Mouse (Mus musculus): ENCODE data around the gene Ercc6l2. TPM values are rescaled to one million over a fixed set of nuclear protein-coding genes. Genes with fewer than 3 reads are reported as not detected.
A peak's percentile ranks its signal among the peaks of the same experiment; 100 is the strongest.

Gene Ercc6l2
- 16.4 and 19.2 TPM in 2 replicates for polyA plus RNA-seq (2012; rRNA removed)

DNA sequence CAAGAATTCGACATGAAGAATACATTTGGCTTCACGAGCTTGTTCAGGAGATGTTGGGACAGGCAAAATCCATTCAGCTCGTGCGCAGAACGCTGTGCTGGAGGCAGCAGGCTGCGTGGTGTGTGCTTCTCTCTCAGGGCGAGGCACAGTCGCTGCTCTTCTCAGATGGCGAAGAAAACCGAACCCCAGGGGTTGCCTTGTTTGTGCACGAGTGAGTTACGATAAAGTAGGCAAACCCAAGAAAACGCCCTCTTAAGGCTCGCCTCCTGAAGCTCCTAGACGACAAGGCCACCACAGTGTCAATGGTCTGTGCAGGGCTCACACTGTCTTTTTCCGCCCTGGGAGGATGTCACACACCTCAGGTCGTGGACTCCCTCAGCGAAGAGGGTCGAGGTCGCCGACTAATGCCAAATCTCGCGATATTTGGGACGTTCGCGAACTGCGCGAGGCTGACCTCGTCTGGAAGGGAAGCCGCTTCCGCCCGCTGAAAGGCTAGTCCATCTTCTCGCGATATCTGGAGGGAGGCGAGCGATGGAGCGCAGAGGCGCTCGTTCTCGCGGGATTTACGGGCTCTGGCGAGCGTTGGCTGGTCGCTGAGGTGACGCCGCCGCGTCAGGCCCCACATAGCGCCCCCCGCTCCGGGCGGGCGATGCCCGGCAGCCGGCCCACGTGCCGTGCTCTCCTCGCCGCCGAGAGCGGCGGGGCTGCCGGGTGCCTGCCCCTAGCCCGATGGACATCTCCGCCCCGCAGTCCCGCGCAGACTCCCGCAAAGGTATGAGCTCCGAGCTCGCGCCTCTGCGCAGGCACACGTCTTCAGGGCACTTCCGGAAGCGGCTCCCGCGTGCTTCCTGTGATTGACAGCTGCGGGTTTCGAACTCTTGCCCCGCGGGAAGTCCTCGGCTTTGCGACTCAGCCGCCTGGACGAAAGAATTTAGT, at the start of gene Ercc6l2:
Gene Ercc6l2 (plus strand): TSS at position 495 of the 936 bp plus-strand sequence.
- peak within 1 kb of the TSS; percentile 69 for H3K4me3 ChIP-seq (ENCODE audit: insufficient read depth, low read length)
- TF ChIP-seq POLR2A (IDR thresholded peaks at IDR 0.05; ENCODE audit: extremely low read depth, insufficient read depth, low read length) (peak; percentile 92), CTCF (IDR thresholded peaks at IDR 0.05; ENCODE audit: extremely low read depth, insufficient read depth, low read length) (no peak)

GRCm38 (mm10) chr13:63766065-63766464, 49.0 kb upstream of the Ercc6l2 start:
- H3K4me3 ChIP-seq (ENCODE audit: insufficient read depth, low read length) = no peak overlapping the region
- H3K27ac ChIP-seq (ENCODE audit: insufficient read depth, low read length) = no peak overlapping the region
- TF ChIP-seq CTCF (IDR thresholded peaks at IDR 0.05; ENCODE audit: extremely low read depth, insufficient read depth, low read length) = no peak
- TF ChIP-seq POLR2A (IDR thresholded peaks at IDR 0.05; ENCODE audit: extremely low read depth, insufficient read depth, low read length) = no peak
- H3K4me1 ChIP-seq (ENCODE audit: control insufficient read depth, insufficient read depth, low read length) = no peaks in the 10 kb centered on the region

More for the DNA sequence above, at the start of gene Ercc6l2:
- Histone ChIP-seq H3K27ac (ENCODE audit: insufficient read depth, low read length) (peak within 1 kb of the TSS; percentile 76), H3K4me1 (ENCODE audit: control insufficient read depth, insufficient read depth, low read length) (no peaks in the 10 kb centered on the region)

DNA sequence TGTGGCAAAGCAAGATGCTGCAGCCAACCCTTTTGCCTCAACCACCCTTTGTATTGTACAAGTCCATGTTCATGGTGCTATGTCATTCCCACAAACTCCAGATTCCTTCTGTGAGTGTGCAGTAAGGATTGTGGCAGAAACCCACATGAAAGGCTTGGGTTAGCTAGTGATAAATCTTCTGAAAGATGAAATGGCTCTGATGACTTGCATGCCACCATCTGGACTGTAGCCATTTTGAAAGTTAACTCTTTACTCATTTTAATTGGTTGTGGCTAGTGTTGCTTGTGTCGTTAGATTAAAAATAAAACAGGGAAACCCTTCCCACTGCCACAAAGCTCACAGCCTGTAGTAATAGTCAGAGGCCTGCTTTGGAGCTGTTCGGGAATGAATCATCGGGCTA, 44.0 kb upstream of the Ercc6l2 start:
- no peak overlapping the region for H3K4me3 ChIP-seq (ENCODE audit: insufficient read depth, low read length)
- no peaks in the 10 kb centered on the region for H3K4me1 ChIP-seq (ENCODE audit: control insufficient read depth, insufficient read depth, low read length)
- no peak for TF ChIP-seq CTCF (IDR thresholded peaks at IDR 0.05; ENCODE audit: extremely low read depth, insufficient read depth, low read length)
- no peak for TF ChIP-seq POLR2A (IDR thresholded peaks at IDR 0.05; ENCODE audit: extremely low read depth, insufficient read depth, low read length)
- H3K27ac ChIP-seq (ENCODE audit: insufficient read depth, low read length) = no peak overlapping the region

- no peak overlapping the region for H3K27ac ChIP-seq (ENCODE audit: insufficient read depth, low read length)
- no peak overlapping the region for H3K4me3 ChIP-seq (ENCODE audit: insufficient read depth, low read length)
- H3K4me1 ChIP-seq (ENCODE audit: control insufficient read depth, insufficient read depth, low read length) = no peaks in the 10 kb centered on the region
- no peak for TF ChIP-seq POLR2A (IDR thresholded peaks at IDR 0.05; ENCODE audit: extremely low read depth, insufficient read depth, low read length)
Observed at GRCm38 (mm10) chr13:63778925-63779324, 36.1 kb upstream of the Ercc6l2 start.

DNA sequence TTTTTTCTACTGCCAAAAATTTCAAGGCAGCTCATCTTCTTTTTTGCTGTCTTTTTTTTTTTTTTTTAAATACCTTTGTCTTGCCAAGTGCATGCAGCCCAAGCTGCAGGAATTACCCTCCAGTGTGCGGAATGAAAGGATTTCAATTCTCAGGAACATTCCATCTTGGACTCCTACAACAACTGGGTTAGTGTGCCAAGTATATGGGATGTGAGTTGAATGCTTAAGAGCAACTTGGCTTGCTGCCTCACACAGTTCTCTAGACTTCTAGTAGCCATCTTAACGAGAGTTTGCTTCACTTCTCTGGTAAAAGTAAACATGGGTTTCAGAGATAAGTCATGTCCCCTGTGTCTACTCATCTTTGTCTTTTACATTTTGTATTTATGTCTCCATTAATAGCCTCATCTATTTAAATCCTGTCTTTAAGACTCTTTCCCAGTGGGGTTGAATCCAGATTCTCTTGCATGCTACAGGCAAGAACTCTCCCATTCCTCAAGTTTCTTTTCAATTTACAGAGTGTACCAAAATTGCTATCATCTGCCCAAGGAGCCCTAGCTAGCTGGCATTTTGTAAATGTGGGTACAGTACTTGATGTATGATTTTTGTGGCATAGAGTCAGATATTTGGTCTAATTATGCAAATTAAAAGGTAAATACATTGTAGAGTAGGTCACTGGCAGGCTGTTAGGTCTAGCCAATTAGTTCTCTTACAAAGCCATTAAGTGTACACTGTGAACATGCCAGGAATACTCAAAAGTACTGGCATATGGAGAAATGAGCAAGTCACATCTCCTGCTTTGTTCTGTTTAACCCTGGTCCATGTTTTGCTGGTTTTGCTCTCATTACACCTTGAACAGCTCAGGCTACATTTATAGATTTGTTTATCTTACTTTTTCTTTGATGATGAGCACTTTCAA, 35.4 kb upstream of the Ercc6l2 start:
- no peak overlapping the region for H3K4me3 ChIP-seq (ENCODE audit: insufficient read depth, low read length)
- no peak overlapping the region for H3K27ac ChIP-seq (ENCODE audit: insufficient read depth, low read length)
- TF ChIP-seq CTCF (IDR thresholded peaks at IDR 0.05; ENCODE audit: extremely low read depth, insufficient read depth, low read length) (no peak), POLR2A (IDR thresholded peaks at IDR 0.05; ENCODE audit: extremely low read depth, insufficient read depth, low read length) (no peak)
- H3K4me1 ChIP-seq (ENCODE audit: control insufficient read depth, insufficient read depth, low read length) = no peaks in the 10 kb centered on the region

DNA sequence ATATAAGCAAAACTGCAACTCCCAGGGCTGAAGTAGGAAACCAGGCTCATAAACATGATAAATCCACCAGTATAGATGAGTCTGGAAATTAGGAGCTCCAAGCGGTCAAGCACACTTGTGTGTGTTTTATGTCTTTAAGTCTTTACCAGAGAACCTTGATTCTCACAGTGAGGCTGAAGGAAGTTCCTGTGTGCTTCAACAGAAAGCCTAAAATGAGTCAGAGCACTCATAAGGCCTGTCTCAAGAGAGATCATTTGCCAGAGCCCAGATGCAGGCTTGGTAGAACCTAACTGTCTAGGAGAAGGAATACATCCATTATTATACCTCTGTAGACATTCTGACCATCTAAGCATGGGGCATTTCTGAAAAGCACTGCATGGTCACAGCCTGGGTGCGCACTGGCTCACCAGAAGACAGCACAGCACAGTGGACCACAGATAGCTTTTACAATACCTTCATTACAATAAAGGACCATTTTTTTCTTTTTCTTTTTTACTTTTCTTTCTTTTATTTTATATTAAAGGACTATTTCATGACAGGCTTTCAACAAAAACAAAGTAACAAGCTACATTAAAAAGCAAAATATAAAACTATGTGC, 22.7 kb upstream of the Ercc6l2 start:
- Histone ChIP-seq H3K27ac (ENCODE audit: insufficient read depth, low read length) (no peak overlapping the region), H3K4me3 (ENCODE audit: insufficient read depth, low read length) (no peak overlapping the region), H3K4me1 (ENCODE audit: control insufficient read depth, insufficient read depth, low read length) (no peaks in the 10 kb centered on the region)
- TF ChIP-seq POLR2A (IDR thresholded peaks at IDR 0.05; ENCODE audit: extremely low read depth, insufficient read depth, low read length) (no peak), CTCF (IDR thresholded peaks at IDR 0.05; ENCODE audit: extremely low read depth, insufficient read depth, low read length) (no peak)

DNA sequence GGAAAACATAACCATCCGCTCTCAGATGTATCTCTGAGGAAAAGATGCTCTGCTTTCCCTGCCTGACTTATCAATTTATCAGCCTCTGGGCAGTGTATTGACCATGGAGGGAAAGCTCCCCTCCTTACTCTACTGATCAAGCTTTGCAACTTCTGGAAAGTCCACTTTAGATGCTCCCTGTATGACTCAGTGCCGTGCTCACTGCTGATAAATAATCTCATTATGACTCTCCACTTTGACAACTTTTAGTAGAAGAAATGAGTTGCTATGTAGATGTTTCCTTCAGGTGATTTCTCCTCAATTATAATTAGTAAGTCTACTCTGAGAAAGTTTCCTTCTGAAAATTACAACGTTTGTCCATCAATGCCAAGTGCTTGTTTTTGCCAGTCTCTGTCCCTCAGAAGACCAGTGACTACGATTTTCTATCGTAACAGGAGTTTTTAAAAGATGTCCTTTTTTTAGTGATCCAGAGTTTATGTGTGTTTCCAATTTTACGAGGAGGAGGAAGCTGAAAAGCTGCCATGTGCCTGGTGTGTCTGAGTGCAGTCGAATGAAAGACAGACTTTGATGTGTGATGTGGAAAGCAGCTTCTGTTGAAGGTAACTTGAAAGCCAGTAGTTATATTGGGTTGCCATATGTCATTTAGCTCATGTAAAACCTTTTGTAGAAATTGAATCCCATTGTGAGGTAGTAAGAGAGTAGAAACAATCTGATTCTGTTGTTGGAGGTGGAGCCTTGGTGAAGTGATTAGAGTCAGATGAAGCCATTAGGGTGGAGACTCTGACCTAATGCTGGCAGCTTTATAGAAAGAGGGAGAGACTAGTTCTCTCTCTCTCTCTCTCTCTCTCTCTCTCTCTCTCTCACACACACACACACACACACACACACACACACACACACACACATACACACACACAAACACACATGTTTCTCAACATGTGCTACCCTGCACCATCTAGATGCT, 21.4 kb upstream of the Ercc6l2 start:
- Histone ChIP-seq H3K27ac (ENCODE audit: insufficient read depth, low read length) (no peak overlapping the region), H3K4me3 (ENCODE audit: insufficient read depth, low read length) (no peak overlapping the region), H3K4me1 (ENCODE audit: control insufficient read depth, insufficient read depth, low read length) (no peaks in the 10 kb centered on the region)
- no peak for TF ChIP-seq CTCF (IDR thresholded peaks at IDR 0.05; ENCODE audit: extremely low read depth, insufficient read depth, low read length)
- no peak for TF ChIP-seq POLR2A (IDR thresholded peaks at IDR 0.05; ENCODE audit: extremely low read depth, insufficient read depth, low read length)

GRCm38 (mm10) chr13:63798677-63799076, 16.4 kb upstream of the Ercc6l2 start:
- Histone ChIP-seq H3K27ac (ENCODE audit: insufficient read depth, low read length) (no peak overlapping the region), H3K4me1 (ENCODE audit: control insufficient read depth, insufficient read depth, low read length) (no peaks in the 10 kb centered on the region), H3K4me3 (ENCODE audit: insufficient read depth, low read length) (no peak overlapping the region)
- TF ChIP-seq POLR2A (IDR thresholded peaks at IDR 0.05; ENCODE audit: extremely low read depth, insufficient read depth, low read length) (no peak), CTCF (IDR thresholded peaks at IDR 0.05; ENCODE audit: extremely low read depth, insufficient read depth, low read length) (no peak)
